Mouse (Mus musculus) neutrophil, adult 5-6 weeks (primary cell): ENCODE results near the gene Myo6. TPM values are rescaled to one million over a fixed set of nuclear protein-coding genes. Genes with fewer than 3 reads are reported as not detected.

Experiments
- ATAC-seq: fragments of 151-379, 151-347 bp; 2 replicates; pipeline ENCODE4 v1.8.0; 2017; ENCODE audit warnings: mild to moderate bottlenecking, moderate TSS enrichment; ENCODE audit not compliant: insufficient number of reproducible peaks, poor library complexity, low FRiP score, severe bottlenecking; ENCODE audit errors: extremely low read depth
- total RNA-seq: library from RNA; stranded (forward); fragments of 200-1000 nt; gene quantifications from 2 replicates; pipeline ENCODE4 v1.2.3, GENCODE M21; 2017

Gene Myo6
- total RNA-seq, 1 experiment from 2014 or later = 7.4 TPM

- no peak for ATAC-seq
These were observed 169.3 kb downstream of the Myo6 start for GRCm38 (mm10) chr9:80333998-80334605.

DNA sequence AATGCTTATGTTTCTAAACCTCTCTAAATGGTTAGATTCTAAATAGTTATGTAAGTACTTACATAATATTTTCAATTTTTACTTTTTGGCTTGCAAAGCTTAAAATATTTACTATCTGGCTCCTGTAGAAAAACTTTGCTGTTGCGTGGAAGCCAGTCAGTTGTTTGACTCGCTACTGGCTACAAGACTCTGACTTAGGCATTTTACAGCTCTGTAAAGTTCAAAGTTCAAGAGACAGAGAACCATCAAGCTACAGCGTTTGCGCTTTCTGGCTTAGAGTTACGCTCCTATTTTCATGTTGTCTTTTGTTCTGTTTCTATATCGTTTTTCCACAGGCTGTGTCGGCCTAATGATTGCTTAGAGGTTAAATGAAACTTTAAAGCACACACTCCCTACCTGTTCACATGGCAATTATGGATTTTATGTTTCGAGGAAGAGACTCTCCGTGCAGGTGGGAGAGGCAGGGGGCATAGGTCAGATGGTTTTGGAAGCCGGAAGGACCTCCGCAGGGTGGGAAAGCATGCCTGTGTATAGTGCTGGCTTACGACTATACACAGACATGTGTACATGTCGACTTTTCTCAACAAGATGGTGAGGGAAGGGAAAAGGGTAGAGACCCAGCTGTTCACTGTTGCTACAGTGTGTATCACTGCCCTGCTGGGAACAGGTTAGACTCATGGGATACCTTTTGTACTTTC, 171.0 kb downstream of the Myo6 start:
- ATAC-seq = no peak

DNA sequence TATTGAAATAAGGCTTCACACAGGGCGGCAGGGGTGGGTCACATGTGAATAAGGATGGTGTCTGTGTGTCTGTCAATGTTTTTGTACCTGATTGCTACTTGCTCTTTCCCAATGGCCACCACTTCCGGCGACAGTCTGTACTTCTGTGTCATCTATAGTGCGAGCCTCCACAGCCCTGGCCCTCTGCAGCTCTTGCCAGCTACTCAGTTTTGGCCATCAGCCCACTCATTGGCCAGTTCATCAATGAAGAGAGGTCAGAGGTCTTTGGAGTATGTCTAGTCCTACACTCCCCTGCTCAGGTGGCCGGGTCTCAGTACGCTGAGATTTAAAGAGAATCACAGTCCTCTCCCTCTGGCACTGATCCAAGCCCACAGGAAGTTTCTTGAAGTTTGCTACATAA, 173.2 kb downstream of the Myo6 start:
- no peak for ATAC-seq

DNA sequence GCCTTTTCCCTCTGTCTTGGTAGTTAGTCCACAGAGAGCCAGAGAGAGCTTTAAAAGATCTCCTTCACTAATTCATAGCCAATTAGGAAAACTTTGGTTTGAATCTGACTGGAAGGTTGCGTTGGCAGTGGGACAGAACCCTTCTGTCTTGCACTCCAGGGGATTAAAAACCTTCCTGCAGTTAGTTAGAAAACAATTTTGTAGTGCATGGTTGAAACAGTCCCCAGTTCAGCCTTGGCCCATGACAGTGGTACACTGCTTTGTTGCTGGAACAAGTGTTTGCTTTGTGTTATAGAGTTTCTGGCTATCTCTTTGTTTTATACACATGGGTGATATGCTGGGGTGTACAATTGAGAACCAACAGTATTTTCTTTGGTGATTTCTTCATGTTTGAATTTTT, 176.1 kb downstream of the Myo6 start:
- no peak for ATAC-seq

GRCm38 (mm10) chr9:80341756-80342155, 176.9 kb downstream of the Myo6 start:
- ATAC-seq = 0 out of 2 replicates have a peak, but pooled peaks have one; percentile 26

- peak; percentile 9; the same call in 1 of the 2 replicates for ATAC-seq
These were observed 177.7 kb downstream of the Myo6 start for GRCm38 (mm10) chr9:80342520-80342919.

DNA sequence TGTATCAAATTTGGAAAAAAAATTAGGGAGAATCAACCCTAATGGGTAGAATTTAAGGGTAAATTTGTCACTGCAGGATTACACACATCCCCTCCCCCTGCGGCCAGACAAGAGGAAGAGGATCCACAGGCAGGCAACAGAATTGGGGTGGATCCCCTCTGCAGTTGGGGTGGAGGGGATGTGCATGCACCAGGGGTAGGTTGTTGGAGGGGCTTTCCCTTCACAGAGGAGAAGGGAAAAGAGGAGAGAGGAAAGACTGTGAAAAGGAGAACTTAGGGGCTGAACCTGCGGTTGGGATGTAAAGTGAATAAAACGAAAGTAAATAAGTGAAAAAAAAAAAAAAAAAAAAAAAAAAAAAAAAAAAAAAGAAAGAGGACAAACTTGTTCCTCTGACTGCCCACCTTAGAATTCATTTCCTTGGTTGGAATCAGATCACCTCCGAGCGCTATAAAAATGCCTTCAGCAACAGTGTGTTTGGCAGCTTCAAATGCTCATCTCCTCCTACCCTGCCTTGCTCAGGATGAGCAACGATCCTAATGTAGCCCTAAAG, 179.7 kb downstream of the Myo6 start:
- ATAC-seq = no peak

DNA sequence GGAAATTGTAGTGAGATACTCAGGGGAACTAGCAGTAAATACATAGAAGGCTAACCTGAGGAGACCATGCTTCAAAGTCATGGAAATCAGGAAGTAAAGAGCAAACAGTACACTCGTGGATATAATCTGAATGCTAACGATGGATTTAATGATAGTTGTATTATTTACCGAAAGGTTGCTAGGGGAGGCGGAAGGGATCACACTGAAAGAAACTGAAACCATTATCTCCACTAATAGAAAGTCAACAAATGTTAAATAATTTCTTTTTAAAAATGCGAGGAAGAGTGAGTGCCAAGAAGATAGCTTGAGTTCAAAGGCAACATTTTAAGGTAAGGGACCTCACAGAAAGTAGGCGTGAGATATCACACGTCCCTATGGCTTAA, 186.5 kb downstream of the Myo6 start:
- no peak for ATAC-seq

GRCm38 (mm10) chr9:80351678-80352331, 187.0 kb downstream of the Myo6 start:
- ATAC-seq = no peak

- ATAC-seq = no peak
These were observed 195.2 kb downstream of the Myo6 start for GRCm38 (mm10) chr9:80360063-80360462.

Other genes starting within 250 kb of the Myo6 start
- gene Filip1, start 152.2 kb upstream of the Myo6 start, total RNA-seq = 0.12 and 0.47 TPM in 2 replicates
- gene Senp6, start 98.1 kb upstream of the Myo6 start, total RNA-seq = 211 and 214 TPM in 2 replicates